24 mouse cellular contexts compared by ENCODE assay signal in the genomic region with DNA sequence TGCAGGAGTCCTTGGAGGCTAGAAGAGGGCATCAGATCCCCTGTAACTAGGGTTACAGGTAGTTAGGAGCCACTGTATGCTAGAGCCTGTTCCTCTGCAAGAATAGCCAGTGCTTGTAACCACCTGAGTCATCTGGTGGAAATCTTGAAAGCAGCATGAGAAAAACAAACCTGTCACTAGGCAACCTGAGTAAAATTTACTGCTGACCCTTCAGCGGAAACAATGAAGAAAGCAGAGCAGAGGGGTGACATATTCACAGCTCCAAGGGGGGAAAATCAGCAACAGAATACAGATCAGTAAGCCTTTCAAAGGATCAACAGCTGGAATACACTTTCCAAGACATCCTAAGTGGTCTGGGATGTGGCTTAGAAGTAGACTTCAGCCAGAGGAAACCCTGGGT. TPM values are rescaled to one million over a fixed set of nuclear protein-coding genes. Genes with fewer than 3 reads are reported as not detected.
"Had no signal": no experiment of that assay in that cellular context is flagged by ENCODE, and none has a peak within 500 bp of the region (broad histone marks: within the 10 kb centered on the region; RNA-seq: fewer than 3 reads in every experiment).

No protein-coding gene starts in this region.

- H3K9ac ChIP-seq: limb, embryonic 13.5 days; liver, embryonic 13.5 days; liver, postnatal 0 days; lung, embryonic 15.5 days; neural tube, embryonic 12.5 days; neural tube, embryonic 15.5 days; stomach, embryonic 15.5 days had no signal

- H3K4me2 ChIP-seq: limb, embryonic 13.5 days; liver, embryonic 13.5 days; lung, embryonic 15.5 days; neural tube, embryonic 12.5 days; neural tube, embryonic 15.5 days; stomach, embryonic 15.5 days had no signal

- DNase-seq: kidney, adult 2 months; kidney, postnatal 10 days; kidney, postnatal 4 days; left cerebral cortex, postnatal 4 days; liver; liver, embryonic 13.5 days; liver, postnatal 0 days; lung, postnatal 14 days; lung, postnatal 4 days; midbrain, embryonic 14.5 days; right cerebral cortex, adult 18-20 months; right cerebral cortex, postnatal 14 days; spleen, adult 18-20 months; thymus, postnatal 25 days had no signal

- H3K9me3 ChIP-seq: liver, embryonic 13.5 days; lung, embryonic 15.5 days; midbrain, embryonic 10.5 days; neural tube, embryonic 15.5 days; stomach, embryonic 15.5 days had no signal

- H3K27me3 ChIP-seq: limb, embryonic 13.5 days; liver, embryonic 13.5 days; lung, embryonic 15.5 days; neural tube, embryonic 12.5 days; neural tube, embryonic 15.5 days; stomach, embryonic 15.5 days had no signal

- H3K27ac ChIP-seq: limb, embryonic 13.5 days; liver, embryonic 13.5 days; lung, embryonic 15.5 days; midbrain, embryonic 10.5 days; neural tube, embryonic 12.5 days; neural tube, embryonic 15.5 days; stomach, embryonic 15.5 days had no signal

- ATAC-seq: intestine, embryonic 16.5 days; liver, postnatal 0 days had no signal

- H3K36me3 ChIP-seq: limb, embryonic 13.5 days; liver, embryonic 13.5 days; lung, embryonic 15.5 days; midbrain, embryonic 10.5 days; neural tube, embryonic 12.5 days; neural tube, embryonic 15.5 days; stomach, embryonic 15.5 days had no signal

- H3K4me3 ChIP-seq: limb, embryonic 13.5 days; liver, embryonic 13.5 days; lung, embryonic 15.5 days; midbrain, embryonic 10.5 days; neural tube, embryonic 12.5 days; neural tube, embryonic 15.5 days; stomach, embryonic 15.5 days had no signal

RNA-seq across cellular contexts. Expression of a gene that starts 53.4 kb away (rescaled TPM):
- total RNA-seq: layer of hippocampus, adult 18-20 months; left cerebral cortex, postnatal 14 days; left cerebral cortex, postnatal 4 days; megakaryocyte progenitor cell, adult 5-6 weeks had no signal
